Mouse (Mus musculus) forebrain, embryonic 16.5 days (tissue): ENCODE data around the gene Gm20503. TPM values are rescaled to one million over a fixed set of nuclear protein-coding genes. Genes with fewer than 3 reads are reported as not detected.

Experiments
- ATAC-seq: fragments of 200-750 bp; cut with Nextera tagmentation; 2 replicates; pipeline ENCODE4 v1.8.0; 2017; ENCODE audit warnings: mild to moderate bottlenecking, moderate library complexity
- H3K27ac ChIP-seq: fragments of 300-500 bp; sonication (generic); 2 replicates; pipeline ENCODE4 v1.5.1; 2014; ENCODE audit warnings: low read length, control low read depth
- H3K27me3 ChIP-seq: fragments of 300-500 bp; sonication (generic); replicated peaks from 2 replicates; pipeline ENCODE4 v1.6.1; 2014; ENCODE audit warnings: low read length; ENCODE audit not compliant: control insufficient read depth, insufficient read depth
- H3K36me3 ChIP-seq: fragments of 300-500 bp; sonication (generic); 2 replicates; pipeline ENCODE4 v1.6.1; 2014; ENCODE audit not compliant: control insufficient read depth, insufficient read depth
- H3K4me1 ChIP-seq: fragments of 300-500 bp; sonication (generic); replicated peaks from 2 replicates; pipeline ENCODE4 v1.6.1; 2014; ENCODE audit warnings: low read length; ENCODE audit not compliant: control insufficient read depth, insufficient read depth
- H3K4me2 ChIP-seq: fragments of 300-500 bp; sonication (generic); 2 replicates; pipeline ENCODE4 v1.6.1; 2014; ENCODE audit warnings: mild to moderate bottlenecking, low read length, control low read depth
- H3K4me3 ChIP-seq: fragments of 300-500 bp; sonication (generic); replicated peaks from 2 replicates; pipeline ENCODE4 v1.5.1; 2014; ENCODE audit warnings: mild to moderate bottlenecking, low read length, control low read depth
- H3K9ac ChIP-seq: fragments of 300-500 bp; sonication (generic); replicated peaks from 2 replicates; pipeline ENCODE4 v1.6.1; 2014; ENCODE audit warnings: low read depth, low read length, control low read depth
- H3K9me3 ChIP-seq: fragments of 300-500 bp; sonication (generic); 2 replicates; pipeline ENCODE4 v1.6.1; 2016; ENCODE audit warnings: low read length; ENCODE audit not compliant: control insufficient read depth
- WGBS: fragments of 180-500 bp; shearing (Covaris S2); extraction: QIAGEN DNeasy Blood & Tissue Kit; methylation state at CpG from one replicate; pipeline ENCODE4 v1.1.7; 2014; 5-methylcytosine and 5-hydroxymethylcytosine counted together
- polyA plus RNA-seq: library from polyadenylated mRNA; unstranded; fragments of >200 nt; fragmentation: Nextera tagmentation; extraction: Ambion mirVana; gene quantifications from 2 replicates; pipeline ENCODE4 v1.2.1, GENCODE M21; 2015

The Gm20503 gene
- polyA plus RNA-seq, 1 experiment from 2014 or later: 4.8 TPM

GRCm38 (mm10) chr4:59047222-59047621, 44.2 kb downstream of the Gm20503 start:
- Histone ChIP-seq H3K4me1 (no peaks in the 10 kb centered on the region), H3K4me2 (no peak overlapping the region), H3K36me3 (peaks cover under 1% of the 10 kb centered on the region; the same call in 1 of the 2 replicates), H3K27ac (no peak overlapping the region), H3K27me3 (no peaks in the 10 kb centered on the region), H3K9ac (no peak overlapping the region), H3K4me3 (no peak overlapping the region), H3K9me3 (no peaks in the 10 kb centered on the region)
- ATAC-seq: no peak
- 41% methylated on average over 3 of the region's 3 CpGs for WGBS

- H3K4me1 ChIP-seq: no peaks in the 10 kb centered on the region
- H3K4me2 ChIP-seq: no peak overlapping the region
- no peak for ATAC-seq
- WGBS: 93% methylated on average over 1 of the region's 1 CpGs
- H3K27me3 ChIP-seq: no peaks in the 10 kb centered on the region
- H3K4me3 ChIP-seq: no peak overlapping the region
- no peak overlapping the region for H3K9ac ChIP-seq
- no peaks in the 10 kb centered on the region for H3K36me3 ChIP-seq
- no peak overlapping the region for H3K27ac ChIP-seq
- H3K9me3 ChIP-seq: no peaks in the 10 kb centered on the region
These were observed 48.1 kb downstream of the Gm20503 start for GRCm38 (mm10) chr4:59051081-59051480.

GRCm38 (mm10) chr4:59057929-59058328, 54.9 kb downstream of the Gm20503 start:
- no peak overlapping the region for H3K27ac ChIP-seq
- H3K4me1 ChIP-seq: no peaks in the 10 kb centered on the region
- 92% methylated on average over 3 of the region's 3 CpGs for whole genome bisulfite sequencing
- no peak for ATAC-seq
- H3K4me2 ChIP-seq: no peak overlapping the region
- no peak overlapping the region for H3K9ac ChIP-seq
- H3K4me3 ChIP-seq: no peak overlapping the region
- H3K36me3 ChIP-seq: no peaks in the 10 kb centered on the region
- H3K27me3 ChIP-seq: no peaks in the 10 kb centered on the region
- H3K9me3 ChIP-seq: no peaks in the 10 kb centered on the region

GRCm38 (mm10) chr4:59062526-59062925, 59.5 kb downstream of the Gm20503 start:
- H3K27ac ChIP-seq: no peak overlapping the region
- no peaks in the 10 kb centered on the region for H3K9me3 ChIP-seq
- H3K4me2 ChIP-seq: no peak overlapping the region
- H3K9ac ChIP-seq: no peak overlapping the region
- no peaks in the 10 kb centered on the region for H3K27me3 ChIP-seq
- no peak overlapping the region for H3K4me3 ChIP-seq
- ATAC-seq: no peak
- WGBS: 77% methylated on average over 12 of the region's 12 CpGs
- H3K4me1 ChIP-seq: no peaks in the 10 kb centered on the region
- H3K36me3 ChIP-seq: no peaks in the 10 kb centered on the region

- H3K27me3 ChIP-seq: no peaks in the 10 kb centered on the region
- no peak overlapping the region for H3K4me2 ChIP-seq
- no peak for ATAC-seq
- no peak overlapping the region for H3K4me3 ChIP-seq
- no peaks in the 10 kb centered on the region for H3K9me3 ChIP-seq
- H3K36me3 ChIP-seq: no peaks in the 10 kb centered on the region
- WGBS: 51% methylated on average over 3 of the region's 3 CpGs
- no peak overlapping the region for H3K27ac ChIP-seq
- no peaks in the 10 kb centered on the region for H3K4me1 ChIP-seq
- H3K9ac ChIP-seq: no peak overlapping the region
These were observed 66.3 kb downstream of the Gm20503 start for GRCm38 (mm10) chr4:59069276-59069675.

GRCm38 (mm10) chr4:59083430-59083829, 80.4 kb downstream of the Gm20503 start:
- no peak for ATAC-seq
- H3K4me2 ChIP-seq: no peak overlapping the region
- H3K9me3 ChIP-seq: no peaks in the 10 kb centered on the region
- H3K27me3 ChIP-seq: no peaks in the 10 kb centered on the region
- no peak overlapping the region for H3K4me3 ChIP-seq
- no peaks in the 10 kb centered on the region for H3K36me3 ChIP-seq
- 84% methylated on average over 2 of the region's 2 CpGs for WGBS
- no peak overlapping the region for H3K27ac ChIP-seq
- no peaks in the 10 kb centered on the region for H3K4me1 ChIP-seq
- H3K9ac ChIP-seq: no peak overlapping the region

GRCm38 (mm10) chr4:59089391-59089790, 86.4 kb downstream of the Gm20503 start:
- WGBS: 42% methylated on average over 1 of the region's 1 CpGs
- Histone ChIP-seq H3K27me3 (no peaks in the 10 kb centered on the region), H3K9me3 (no peaks in the 10 kb centered on the region), H3K4me3 (no peak overlapping the region), H3K36me3 (no peaks in the 10 kb centered on the region), H3K9ac (no peak overlapping the region), H3K4me1 (no peaks in the 10 kb centered on the region), H3K27ac (no peak overlapping the region), H3K4me2 (no peak overlapping the region)
- no peak for ATAC-seq

Other genes with a start within 250 kb of the Gm20503 start
- 0.08 TPM in 1 of 2 replicates, not detected in the other for gene Olfr267, start 215.5 kb upstream of the Gm20503 start, polyA plus RNA-seq
- gene Ecpas, start 90.5 kb upstream of the Gm20503 start, polyA plus RNA-seq: 28.8 and 32.5 TPM in 2 replicates
- gene Zkscan16, start 59.6 kb upstream of the Gm20503 start, polyA plus RNA-seq: 1.3 and 1.7 TPM in 2 replicates
- 3.4 and 4.1 TPM in 2 replicates for gene Ptgr1, start 16.1 kb upstream of the Gm20503 start, polyA plus RNA-seq
- gene Dnajc25, start 8.1 kb upstream of the Gm20503 start, polyA plus RNA-seq: 3.4 and 5.5 TPM in 2 replicates
- 210 and 212 TPM in 2 replicates for gene Gng10, start 31.9 kb downstream of the Gm20503 start, polyA plus RNA-seq
- gene AI481877, start 135.8 kb downstream of the Gm20503 start, polyA plus RNA-seq: not detected in 2 replicates
- gene Ugcg, start 186.0 kb downstream of the Gm20503 start, polyA plus RNA-seq: 17.9 and 18.3 TPM in 2 replicates